Mouse (Mus musculus) layer of hippocampus, adult 9-10 months (tissue): Measurements from ENCODE around the gene Chrm1.

ENCODE experiments used
- DNase-seq: peaks from one replicate; pipeline ENCODE4 v3.0.0; 2022; ENCODE audit warnings: low spot score

Chrm1 gene

DNA sequence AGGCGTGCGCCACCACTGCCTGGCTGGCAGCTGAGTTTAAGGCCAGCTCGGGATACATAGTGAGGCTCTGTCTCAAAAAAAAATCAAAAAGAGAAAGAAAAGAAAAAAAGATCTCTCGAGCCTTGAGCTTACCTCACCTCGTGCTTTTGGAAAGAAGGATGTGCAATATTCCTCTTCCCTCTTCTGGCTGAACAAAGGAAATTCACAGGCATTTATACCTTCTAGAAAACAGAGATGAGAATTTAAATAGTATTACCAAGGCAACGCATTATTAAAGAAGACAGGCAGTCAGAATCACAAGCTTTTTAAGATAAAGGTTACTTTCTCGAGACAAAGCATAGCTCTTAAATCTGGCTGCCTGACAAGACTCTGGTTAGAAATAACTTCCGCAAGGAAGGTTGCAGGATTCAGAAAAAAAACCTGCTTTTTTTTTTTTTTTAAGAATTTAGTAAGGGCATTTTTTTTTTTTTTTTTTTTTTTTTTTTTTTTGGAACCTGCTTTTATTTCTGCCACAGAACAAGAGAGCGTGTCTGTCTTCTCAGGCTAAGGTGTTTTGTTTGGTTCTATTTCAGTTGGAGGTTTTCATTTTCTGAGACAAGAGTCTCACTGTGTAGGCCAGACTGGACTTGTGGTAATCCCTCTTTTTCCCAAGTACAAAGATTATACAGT, 28.4 kb downstream of the Chrm1 start:
- DNase-seq: no peak

DNA sequence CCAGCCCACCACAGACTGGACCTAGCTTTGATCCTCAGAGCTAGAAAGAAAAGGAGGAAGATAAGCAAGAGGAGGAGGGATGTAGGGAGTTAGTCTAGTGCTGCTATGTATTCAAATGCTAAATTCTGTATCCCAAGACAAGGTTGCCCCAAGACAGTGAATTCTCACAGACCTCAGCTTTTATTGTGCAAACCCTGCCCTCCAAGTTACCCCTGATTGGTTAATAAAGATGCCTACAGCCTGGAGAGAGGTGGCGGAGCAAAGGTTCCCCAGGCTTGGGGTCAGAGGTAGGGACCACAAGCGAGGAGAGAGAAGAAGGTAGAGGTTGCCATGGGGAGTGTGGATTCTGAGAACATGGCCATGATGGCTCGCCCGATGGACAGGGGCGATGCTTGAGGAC, 29.2 kb downstream of the Chrm1 start:
- DNase-seq: no peak

DNA sequence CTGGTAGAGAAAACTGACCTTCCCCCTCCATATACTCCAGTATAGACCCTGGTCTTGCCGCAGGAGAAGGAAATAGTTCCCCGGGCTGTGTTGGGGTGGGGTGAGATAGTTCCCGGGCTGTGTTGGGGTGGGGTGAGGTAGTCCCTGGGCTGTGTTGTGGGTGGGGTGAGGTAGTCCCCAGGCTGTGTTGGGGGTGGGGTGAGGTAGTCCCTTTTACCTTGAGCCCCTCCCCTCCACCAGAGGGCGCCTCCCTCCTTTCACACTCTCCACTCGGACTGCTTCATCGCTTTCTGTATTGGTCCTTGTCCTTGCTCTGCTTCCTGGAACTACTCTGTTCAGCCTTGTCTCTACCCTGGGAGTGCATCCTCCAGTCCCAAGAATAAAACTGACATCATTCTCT, 31.7 kb downstream of the Chrm1 start:
- no peak for DNase-seq

DNA sequence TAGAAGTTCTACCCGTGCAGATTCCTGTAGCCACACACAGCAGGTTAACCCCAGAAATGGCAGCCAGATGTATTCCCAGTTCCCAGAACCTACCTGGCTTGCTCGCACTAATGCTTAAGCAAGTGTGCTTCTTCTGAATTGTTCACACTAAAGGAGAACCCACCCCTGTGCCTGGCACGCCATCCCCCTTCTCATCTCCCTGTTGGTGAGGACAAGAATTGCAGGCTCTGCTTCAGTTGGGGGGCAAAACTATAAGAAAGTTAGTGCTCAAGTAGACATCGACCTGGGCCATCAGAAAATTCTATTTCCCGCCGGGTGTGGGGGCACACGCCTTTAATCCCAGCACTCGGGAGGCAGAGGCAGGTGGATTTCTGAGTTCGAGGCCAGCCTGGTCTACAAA, 36.1 kb downstream of the Chrm1 start:
- no peak for DNase-seq

DNA sequence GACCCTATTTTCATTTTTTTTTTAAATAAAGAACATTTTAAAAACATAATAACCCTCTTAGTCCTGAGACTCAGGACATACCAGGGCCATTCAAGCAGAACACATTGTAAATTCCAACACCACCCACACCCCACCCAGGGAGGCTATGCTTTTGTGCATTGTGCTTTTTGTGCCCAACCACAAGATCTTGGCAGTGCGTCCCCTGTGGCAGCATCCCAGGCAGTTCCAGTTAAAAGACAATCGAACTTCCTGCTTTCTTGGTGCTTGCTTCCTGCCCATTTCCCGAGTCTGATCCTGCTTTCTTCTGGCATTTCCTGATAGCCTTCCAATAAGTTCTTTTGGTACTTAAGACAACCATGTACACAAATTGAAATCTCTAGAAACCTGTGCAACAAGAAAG, 38.9 kb downstream of the Chrm1 start:
- no peak for DNase-seq

DNA sequence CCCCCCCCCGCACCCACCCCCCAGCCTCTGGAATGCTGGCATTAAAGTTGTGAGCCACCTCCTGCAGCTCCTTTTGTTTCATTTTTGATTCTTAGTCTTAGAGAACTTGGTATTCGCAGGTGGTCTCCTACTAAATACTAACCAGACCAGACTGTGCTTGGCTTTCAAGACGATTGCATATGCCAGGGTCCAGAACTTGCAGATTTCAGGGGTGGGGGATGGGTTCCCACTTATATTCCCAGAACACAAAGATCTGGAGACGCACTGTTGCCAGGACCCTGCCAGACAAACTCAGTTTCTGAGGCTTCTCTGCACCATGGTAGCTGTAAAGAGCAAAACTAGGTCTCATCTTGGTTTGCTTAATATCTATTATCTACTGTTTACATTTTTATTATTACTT, 40.0 kb downstream of the Chrm1 start:
- DNase-seq: no peak

DNA sequence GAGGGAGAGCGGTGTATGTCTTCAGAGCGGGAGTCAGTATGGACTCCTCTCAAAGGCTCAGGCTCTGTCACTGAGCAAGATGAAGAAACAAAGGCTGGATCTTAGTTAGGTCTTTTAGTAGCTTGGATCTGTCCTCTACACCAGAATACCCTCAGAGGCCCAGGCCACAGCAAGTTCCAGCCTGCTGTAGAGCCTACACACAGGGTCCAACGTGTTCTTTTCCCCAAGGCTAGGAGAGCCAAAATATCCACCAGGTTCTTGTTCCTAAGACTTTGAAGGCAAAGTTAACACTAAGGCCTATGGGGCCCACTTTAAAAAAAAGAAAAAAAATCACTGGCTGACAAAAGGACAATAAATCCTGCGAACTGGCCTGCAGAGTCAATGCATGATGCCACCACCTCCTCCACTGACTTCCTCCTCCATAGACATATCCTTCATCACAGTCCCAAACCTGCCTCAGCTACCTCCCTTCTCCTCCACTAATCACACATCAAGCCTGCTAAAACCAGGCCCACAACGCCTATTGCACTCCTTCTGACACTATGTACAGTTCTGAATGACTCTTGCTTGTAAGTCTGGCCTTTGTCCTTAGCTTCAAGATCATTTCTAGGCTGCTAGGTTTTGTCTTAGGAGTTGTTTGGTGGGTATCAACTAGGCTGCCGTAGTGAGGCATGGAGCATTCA, 41.6 kb downstream of the Chrm1 start:
- DNase-seq: no peak

DNA sequence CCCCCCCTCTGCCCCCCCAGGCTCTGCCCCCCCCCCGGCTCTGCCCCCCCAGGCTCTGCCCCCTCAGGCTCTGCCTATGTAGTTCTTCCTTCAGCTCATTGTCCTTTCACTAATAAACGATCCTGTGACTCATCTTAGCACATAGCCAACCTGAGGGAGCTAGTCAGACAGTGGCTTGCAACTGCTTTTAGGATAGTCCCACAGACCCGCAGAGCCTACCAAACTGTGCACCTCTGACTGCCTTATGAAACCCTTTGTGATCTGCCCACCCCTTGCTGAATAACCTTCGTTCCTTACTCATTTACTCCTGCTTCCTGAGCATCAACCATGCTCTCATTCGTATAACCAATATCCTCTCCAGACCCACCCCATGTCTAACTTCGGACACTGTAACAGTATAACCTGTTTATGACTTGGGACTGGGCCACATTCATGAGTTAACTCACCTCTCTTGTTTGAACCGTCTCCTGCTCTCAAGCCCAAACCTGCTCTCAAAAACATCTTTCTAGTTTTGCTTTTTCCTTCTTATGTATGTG, 42.6 kb downstream of the Chrm1 start:
- DNase-seq: no peak

DNA sequence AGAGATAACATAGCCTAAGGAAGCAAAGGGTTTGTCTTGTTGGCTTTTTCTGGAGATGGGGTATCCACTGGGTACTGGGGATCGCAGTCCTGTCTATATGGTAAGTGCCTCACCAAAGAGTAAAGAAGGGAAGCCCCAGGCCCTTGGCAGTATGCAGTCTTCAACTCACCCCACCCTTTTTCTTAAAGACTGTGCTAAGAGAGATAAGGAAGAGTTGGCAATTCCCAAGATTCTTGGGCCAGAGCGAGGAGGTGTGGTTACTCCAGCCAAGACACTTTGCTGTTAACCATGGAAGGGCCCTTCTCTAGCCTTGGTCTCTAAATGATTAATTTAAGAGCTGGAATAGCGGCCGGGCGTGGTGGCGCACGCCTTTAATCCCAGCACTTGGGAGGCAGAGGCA, 43.3 kb downstream of the Chrm1 start:
- DNase-seq: no peak

DNA sequence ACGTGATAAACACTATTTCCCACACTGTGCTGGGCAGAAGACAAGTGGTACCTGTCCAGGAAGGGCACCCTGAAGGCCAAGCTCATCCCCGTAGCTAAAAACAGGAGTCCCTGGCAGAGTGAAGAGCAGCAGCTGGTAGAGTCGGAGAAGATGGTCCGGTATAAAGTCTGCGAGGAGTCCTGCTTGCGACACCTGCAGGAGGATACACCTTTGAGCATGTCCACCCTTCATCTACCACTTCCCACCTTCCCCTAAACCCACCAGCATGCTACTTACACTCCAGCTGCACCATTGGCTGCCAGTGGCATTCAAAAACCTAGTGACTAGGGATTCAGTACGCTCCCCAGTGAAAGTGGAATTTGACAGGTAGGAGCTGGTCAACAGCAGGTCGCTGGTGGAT, 45.4 kb downstream of the Chrm1 start:
- no peak for DNase-seq

DNA sequence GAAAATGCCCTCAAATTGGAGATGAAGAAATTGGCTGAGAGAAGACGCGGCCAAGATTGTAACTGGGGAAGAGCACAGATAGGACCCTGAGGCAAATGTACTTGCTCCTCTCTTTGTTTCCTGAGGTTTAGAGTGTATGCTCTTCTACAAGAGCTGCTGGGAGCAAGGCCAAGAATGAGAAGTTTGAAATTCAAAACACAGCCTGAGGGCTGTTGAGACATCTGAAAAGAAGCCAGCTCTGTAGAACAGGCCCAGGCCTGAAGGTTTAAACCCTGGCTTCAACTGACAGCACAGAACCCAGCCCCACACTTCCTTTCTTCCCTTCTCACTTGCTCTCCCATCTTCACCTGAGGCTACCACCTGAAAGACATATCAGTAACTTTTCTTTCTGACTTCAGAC, 46.5 kb downstream of the Chrm1 start:
- DNase-seq: no peak

DNA sequence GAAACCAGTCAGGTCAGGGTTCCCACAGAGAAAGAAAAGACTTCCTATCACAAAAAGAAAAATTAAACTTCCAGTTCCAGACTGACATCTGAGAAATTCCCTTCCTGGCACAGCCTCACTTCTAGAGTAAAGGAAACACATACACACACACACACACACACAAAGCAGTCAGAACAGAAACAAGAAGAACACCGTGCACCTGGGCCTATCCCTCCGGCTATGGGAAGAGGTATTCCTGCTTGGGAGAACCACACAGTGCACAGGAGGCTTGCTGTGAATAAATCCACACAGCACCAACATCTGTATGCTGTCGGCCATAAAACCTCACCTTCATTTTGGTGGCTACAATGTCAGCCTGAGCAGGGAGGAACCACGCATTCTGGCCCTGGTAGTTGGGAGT, 47.9 kb downstream of the Chrm1 start:
- no peak for DNase-seq

DNA sequence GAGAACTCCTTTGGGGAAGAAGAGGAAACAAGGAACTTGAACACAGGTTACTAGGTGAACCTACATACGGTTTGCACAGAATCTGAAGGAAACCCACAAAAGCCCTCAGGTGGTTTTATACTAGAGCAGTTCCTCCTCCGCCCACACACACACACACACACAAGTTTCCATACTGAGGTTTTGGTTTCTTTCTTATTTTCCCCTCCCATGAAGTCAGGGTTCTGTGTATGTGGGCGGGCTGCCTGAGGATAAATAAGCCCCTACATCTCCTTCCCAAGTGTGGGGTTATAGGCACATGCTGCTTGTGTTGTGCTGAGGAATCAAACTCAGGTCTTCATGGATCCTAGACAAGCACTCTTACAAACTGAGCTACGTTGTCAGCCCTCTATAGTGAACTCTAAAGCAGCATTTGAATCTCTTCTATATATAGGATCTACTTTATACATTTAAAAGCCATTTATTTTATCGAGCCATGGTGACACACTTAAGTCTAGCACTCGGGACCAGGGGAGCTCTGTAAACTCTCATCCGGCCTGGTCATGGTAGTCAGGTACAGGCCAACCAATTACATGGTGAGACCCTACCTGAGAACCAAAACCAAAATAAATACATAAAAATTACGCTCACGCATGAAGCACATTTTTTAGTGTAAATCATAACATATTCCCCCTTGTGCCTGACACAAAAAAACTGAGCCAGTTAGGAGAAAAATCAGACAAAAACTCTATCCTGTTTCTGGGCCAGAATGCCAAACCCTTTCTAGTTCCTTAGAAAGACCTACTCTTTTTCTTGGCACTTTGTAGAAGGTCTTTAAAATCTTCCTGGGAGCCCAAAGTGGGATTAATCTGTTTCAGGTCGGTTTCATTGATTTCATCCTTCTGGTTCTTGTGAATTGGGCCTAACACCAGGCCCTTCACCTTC, 48.6 kb downstream of the Chrm1 start:
- DNase-seq: no peak

DNA sequence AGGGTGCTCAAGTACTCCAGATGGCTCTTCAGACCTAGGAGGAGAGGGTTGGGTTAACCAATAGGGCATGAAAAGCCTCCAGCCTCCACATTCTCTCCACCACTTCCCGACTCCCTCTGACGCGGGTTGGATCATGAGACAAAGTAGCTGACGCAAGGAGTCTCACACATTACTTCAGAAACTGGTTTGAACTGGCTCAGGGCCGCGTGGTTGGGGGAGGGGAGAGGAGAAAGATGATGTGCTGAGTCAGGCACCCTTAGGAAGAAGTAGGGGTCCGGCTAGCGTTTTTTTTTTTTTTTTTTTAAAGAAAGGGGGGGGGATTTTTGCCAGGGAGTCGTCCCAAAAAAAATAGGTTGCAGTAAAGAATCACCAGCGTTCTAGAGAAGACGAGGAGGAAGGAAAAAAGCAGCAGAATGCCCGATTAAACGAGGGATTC, 49.3 kb downstream of the Chrm1 start:
- DNase-seq: no peak

DNA sequence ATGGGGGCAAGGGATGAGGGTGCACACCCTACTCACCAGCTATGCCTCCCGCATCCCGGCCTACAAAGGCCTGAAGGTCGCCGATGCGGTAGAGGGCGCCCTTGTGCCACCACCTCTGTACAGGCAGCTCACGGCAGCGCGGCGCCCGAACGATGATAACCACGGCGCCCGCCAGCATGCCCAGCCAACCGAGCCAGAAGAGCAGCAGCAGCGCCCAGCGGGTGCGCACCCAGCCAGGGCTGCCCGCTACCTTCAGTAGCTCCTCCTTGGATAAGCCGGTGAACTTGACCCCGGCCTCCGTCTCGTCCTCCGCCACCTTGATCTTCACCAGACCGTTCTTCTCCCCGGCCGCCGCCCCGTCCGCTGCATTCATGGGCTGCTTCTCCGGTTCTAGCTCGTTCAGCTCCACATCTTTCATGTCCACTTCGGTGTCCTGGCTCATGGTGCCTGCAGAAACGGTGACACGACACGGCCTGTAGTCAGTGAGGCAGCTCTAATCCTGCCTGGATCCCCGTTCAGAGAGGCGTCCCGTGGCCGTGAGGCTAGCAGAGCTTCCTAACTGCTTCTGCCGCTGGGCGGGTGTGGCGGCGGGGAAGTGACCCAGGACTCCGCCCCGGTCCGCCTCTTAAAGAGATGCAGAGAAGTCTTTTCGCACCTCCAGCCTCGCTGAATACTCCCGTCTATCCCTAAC, 49.9 kb downstream of the Chrm1 start:
- peak; percentile 91 for DNase-seq

DNA sequence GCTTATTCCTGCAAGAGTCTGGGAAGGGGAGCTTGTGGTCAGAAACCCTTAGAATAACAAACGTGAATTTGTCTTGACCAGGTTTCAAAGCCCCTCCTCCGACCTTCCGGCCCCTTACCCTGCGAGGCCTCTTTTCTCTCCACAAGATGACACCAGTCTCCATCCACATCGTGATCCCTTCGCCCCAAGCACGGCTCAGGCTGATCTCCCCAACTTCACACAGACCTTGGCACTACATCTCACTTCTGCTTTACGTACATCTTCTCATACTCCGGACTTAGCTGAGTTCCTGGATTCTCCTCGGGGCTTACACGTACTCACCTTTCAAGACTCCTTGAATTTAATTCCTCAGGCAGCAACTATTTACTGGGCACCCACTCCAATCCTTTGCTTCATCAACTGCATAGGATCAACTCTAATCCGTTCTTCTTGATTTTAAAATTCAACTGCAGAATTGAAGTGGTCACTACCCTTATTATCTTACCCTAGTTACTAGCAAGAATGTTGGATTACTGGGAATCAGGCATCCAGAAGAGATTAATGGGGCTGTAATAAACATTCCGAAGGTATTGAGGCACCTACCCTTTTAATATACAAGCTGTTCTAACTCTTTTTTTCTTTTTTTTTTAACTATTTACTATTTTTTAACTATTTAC, 50.5 kb downstream of the Chrm1 start:
- no peak for DNase-seq

DNA sequence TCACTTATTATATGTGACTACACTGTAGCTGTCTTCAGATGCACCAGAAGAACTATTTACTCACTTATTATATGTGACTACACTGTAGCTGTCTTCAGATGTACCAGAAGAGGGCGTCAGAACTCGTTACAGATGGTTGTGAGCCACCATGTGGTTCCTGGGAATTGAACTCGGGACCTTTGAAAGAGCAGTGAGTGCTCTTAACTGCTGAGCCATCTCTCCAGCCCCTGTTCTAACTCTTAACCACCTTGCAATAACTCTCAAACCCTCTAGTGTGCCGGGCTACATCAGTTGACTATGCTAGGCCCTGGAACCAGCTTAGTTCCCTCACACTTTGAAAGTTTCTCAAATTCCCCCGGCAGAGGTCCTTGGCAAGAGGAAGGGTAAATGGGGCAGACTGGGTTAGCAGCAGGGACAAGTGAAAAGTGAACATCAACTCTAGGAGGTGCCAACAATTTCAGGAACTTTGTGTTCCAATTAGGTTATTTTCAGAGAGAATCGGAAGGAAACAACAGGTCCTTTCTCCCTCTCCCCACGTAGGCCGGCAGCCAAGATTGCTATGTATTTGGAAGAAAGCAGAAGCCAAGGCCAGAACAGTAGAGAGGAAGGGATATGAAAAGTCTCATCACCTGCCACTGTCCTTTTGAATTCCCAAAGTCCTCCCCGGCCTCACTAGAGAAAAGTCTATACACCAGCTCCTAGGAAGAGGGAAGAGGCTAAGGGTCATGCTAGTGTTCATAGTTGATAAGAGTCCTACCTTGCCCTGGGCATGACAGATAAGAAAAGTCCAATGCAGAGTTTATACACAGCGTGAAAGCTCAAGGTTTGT, 51.3 kb downstream of the Chrm1 start:
- no peak for DNase-seq

DNA sequence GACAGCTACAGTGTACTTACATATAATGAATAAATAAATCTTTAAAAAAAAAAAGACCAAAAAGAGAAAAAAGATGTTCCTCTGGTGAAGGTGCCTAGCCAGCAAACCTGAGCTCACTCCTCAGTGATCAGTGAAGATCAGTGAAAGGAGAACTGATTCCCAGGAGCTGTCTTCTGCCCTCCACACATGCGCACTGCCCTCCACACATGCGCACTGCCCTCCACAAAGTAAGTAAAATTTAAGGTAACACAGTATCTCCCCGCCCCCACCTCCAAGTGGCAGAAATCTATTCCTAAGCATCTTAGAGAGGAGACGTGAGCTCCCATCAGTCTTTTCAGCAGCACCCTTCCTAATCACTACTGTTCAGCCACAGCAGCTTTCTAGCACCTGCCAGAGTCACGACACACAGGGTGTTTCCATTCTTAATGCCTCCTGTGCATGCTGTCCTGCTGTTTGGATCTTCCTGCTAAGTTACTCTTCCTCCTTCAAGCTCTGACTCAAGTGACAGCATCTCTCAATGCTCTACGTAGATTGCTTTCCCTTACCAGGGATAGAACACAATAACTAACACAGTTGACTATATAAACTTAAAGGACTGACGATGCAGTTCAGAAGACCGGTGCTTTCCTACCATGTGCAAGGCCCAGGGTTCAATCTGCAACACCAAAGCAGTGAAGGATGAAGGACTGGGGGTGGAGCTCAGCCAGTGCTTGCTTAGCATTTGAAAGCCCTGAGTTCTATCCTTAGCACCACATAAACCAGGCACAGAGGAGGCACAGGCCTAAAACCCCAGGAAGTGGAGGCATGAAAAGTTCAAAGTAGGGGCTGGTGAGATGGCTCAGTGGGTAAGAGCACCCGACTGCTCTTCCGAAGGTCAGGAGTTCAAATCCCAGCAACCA, 52.5 kb downstream of the Chrm1 start:
- no peak for DNase-seq

DNA sequence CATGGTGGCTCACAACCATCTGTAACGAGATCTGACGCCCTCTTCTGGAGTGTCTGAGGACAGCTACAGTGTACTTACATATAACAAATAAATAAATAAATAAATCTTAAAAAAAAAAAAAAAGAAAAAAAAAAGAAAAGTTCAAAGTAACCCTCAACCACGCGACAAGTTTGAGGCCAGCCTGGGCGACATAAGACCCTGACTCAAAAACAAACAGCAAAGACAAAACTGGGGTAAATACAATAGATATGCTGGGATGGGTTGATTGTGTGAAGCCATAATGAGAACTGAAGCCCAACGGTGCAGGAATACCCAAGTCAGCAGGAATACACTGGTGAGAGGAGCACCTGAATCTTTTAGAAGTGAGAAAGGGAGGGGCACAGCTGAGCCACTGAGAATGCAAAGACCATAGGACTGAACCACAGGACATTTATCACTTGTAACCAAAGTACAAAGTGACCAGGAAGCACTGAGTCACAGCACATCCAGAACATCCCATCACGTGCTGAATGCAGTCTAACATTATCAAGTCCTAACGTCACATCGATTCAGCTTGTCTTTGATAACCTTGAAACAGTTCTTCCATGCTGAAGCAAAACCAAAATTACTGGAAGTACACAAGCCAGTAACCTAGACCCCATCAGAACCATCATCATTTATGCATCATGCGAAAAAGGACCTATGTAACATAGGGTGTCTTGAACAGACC, 53.3 kb downstream of the Chrm1 start:
- DNase-seq: no peak
